Mouse (Mus musculus): ENCODE data around the gene Arrb2.

DNA sequence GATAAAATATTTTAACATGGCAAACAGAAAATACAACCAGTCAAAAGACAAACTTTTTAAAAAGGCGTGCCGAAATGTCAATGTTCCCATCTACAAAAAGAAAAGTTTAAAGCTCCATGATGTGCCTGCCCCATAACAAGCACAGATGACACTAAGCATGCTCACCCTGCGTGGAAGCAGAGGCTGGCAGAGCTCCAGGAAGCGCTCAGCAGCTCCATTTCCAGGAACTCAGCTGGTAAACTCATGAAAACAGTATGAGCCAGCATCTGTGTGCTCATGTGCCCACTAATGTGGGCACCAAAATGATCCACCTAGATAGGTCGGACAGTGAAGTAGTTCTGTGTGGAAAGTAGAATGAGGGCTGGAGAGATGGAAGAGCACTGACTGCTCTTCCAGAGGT, 43.0 kb upstream of the Arrb2 start:
- no peak for TF ChIP-seq CTCF (IDR thresholded peaks at IDR 0.05; ENCODE audit: borderline replicate concordance, insufficient read depth, low read length)
- TF ChIP-seq POLR2A (IDR thresholded peaks at IDR 0.05; ENCODE audit: low read depth, low read length), result no peak
